Mouse (Mus musculus) thymus, postnatal 25 days (tissue): ENCODE measurements around the gene Epha3.

Source experiments
- DNase-seq: peaks from one replicate; pipeline ENCODE4 v3.0.0; 2022

The Epha3 gene

DNA sequence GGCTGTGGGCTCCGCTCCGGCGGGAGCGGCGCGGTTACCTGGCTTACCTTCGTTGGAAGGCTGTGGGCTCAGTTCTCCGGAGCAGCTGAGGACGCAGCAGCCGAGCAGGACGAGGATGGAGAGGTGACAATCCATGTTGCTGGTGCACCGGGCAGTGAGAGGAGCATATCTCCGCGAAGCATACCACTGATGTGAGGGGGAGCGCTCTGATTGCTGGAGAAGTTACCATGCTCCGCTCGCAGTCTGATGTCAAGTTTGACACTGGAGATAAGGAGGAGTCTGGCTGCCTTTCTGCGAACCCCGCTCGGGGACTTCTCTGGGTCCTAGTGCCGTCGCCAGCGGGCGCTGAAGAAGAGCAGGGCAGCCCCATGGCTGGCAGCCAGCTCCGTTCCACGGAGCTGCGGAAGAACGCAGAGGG, at the start of gene Epha3:
Epha3 (minus strand) TSS at position 263 of the 418 bp plus-strand sequence.
- peak; percentile 8 for DNase-seq

DNA sequence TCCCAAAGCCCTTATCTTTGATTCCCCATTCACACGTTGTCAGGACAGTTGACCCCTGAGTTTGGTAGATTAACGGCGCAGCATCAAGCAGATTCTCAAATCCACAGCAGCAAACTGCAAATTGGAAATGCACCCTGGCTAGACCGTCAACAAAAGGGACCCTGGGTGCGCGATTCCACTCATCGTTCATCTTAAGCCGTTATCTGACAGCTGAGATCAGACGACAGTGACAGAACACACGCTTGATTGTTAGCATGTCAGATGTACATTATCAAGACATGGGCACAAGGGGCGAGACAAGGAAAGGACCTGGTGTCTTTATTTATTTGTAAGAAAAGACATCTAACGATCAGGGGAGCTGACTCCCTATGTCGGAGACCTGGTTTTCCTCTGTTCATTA, 39.5 kb upstream of the Epha3 start:
- no peak for DNase-seq

DNA sequence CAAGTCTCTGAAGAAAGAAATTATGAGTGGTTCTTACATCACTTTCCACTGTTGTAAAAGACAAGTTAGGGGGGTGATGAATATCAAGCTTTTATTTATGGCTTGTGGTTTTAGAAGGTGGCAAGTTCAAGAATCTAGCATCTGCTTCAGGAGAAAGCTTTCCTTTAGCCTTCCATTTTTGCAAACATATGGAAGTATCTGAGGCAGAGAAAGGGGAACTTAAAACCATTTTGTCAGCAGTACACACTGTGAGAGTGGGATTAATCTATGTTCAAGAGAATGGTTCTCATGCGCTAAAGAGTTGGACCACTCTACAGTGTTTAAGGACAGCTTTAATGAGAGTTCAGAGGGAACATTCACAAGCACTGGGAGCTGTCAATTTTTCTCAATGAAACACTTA, 17.2 kb upstream of the Epha3 start:
- DNase-seq = no peak

DNA sequence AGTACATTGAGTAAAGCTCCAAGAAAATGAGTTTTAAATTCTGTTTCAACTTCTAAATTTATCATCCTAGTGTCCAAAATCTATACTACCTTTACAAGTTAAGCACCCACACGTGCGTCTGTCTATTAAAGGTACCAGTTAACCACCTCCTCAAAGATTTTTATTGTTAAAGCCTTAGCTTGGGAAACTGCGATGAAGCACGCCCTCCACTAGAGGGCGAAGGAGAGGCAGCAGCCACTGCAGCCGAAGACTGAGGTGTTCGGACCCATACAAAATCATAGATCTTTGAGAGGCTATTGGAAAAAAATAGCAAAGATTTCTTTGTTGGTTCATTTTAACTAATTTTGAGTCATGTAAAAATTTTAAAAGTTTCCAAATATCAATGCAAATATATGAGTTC, 8.3 kb upstream of the Epha3 start:
- DNase-seq = peak; percentile 2

DNA sequence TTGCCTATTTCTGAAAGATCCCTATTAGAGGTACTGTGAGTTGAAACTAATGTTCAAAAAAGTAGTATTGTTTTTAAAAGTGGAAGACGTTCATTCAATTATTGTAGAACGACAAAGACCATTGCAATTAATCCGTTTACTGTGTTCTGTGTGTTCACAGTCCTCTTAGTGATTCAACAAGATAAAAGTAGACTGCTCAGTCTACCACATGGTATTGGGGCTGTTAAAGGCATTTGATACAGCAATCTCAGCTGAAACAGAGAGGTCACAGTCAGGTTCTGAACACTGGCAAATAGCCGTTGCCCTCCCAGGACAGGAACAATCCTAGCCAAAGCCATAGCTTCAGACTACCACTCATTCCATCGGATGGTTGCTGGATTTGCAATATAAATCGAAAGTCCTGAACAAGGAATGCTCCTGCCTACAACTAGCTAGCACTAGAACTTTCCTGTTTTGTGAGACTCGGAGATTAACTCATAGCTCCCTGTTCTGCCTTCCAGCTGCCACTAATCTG, 545 bp upstream of the Epha3 start:
- DNase-seq = no peak

DNA sequence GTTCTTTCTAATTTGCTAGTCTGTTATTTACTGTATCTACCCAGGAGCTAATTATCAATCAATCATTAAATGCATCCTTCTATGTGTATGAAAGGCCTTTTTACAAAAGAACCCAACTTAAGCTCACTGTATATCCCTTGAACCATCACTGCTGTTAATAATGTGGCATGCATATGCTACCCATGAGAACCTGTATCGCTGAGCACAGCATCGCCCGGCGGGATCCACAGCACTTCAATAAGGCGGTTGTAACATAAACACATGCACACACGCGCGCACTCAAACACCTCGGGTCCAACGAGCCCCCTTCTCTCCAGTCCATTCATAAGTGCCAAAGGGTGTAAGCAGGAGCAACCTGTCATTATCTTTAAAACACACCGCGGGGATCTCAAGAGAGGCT, 794 bp downstream of the Epha3 start:
- no peak for DNase-seq

DNA sequence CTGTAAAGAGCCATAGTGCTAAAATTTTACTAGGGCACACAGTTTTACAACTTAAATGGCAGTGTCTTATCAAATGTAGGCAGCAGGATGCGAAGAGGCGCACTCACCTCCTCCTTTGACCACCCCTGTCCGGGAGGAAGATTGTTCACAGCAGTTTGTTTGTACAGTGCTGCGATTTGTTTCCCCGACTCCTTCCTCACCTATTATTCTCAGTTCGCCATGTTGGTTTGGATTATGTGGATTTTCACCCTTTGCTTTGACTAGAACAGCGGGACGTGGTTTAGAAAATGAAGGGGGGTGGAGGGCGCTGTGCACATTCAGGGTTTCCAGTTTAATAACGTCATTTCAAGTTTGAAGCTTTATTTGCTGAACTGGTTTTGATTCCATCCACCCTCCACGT, 6.4 kb downstream of the Epha3 start:
- DNase-seq = no peak

DNA sequence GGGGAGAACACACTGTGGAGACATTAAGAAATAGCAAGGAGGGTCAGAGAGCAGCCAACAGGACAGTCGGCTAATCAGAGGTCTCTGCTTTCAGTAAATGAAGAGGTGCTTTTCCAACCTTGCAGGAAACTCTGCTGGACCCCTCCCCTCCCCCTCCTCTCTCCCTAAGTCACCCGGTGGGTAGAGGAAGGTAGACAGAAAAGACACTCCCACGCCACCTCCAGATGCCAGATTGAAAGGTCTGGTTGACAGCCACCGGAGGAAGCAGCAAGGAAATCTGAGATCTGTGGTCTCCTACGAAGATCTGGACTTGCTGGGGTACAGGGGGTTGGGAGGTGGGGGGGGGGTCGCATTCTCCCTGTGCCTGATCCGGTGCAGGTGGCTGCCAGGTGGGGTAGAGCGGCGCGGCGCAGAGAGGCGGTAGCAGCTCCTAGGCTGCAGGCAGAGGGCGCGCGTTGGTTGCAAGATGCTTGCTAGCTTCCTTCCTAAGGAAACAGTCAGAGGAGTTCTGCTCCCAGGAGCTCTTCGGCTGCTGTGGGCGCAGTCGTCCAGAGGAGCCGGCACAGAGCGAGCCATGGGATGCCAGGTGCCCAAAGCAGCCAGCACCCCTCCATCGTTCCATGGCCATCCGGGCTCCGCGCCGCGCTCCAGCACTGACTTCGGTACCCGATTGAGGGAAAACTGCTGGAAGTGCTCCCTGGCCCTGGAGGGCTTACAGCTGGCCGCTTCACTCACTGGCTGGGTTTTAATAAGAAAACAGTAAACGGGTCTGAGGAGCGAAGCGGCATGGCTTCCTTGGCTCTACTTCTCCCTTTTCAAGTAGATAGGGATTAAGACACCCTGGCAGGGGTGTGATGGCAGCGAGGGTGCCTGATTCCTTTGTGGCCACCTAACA, 7.1 kb downstream of the Epha3 start:
- peak; percentile 0 for DNase-seq

DNA sequence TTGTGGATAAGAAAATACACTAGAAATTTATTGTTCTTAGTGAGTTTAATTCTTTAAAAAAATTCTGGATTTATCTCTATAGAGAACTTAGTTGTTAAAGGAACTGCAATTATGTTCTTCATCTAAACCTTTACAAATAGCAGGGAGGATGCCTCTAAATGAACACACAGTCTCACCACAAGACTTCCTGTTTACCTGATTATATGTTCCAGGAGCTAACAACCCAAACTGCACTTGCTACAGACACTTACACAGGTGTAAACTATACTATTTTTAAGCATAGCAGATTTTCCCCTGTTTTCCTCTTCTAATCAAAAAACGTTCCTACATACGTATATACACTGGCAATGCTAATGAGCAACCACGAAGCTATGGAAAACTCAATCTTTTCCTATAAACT, 13.7 kb downstream of the Epha3 start:
- DNase-seq = no peak

DNA sequence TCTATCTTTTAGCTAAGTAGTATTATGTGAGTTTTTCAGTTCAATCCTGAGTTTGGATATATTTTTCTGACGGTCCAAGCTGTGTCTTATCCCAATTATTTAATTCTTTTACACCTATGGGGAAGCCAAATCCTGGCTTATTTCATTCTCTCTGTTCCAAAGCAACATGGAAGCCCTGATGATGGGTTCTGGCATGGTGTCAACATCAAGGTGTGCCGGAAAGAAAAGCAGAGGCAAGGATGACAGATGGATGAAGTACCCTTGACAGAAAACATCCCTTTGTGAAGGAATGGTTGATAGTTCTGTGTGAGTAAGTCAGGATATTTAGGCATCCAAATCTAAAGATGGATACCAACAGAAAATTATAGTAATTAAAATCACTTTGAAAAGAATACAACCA, 21.1 kb downstream of the Epha3 start:
- no peak for DNase-seq

DNA sequence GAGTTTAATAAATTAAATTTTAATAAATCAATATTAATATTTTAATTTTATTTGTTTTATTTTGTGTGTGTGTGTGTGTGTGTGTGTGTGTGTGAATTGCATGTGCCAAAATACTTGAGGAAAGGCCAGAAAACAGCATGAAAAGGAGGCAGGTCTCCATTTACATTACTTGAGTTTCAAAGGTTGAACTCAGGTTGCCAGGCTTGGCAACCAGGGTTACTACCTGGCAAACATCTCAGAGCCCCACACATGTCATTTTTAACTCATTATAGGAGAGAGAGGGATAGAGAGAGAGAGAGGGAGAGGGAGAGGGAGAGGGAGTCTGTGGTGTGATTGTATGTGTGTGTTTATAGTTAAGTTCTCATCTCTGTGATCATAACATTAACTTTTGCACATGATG, 26.5 kb downstream of the Epha3 start:
- no peak for DNase-seq

DNA sequence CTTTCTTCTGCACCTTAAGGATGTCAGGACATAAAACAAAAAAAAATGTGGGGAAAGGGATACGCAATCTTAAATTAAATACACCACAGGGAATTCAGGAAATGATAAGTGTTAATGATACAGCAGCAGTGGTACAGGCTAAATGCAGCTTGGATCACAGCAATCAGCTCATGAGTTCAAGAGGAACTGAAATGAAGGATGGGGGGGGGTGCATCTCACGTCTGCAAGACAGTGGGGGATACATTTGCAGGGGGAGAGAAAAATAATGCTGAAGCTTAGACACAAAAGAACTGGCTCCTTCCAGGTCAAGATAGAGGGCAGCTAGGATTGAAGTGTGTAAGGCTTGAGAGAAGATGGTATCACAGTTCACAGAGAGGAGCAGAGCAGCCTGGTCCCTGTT, 42.8 kb downstream of the Epha3 start:
- no peak for DNase-seq

DNA sequence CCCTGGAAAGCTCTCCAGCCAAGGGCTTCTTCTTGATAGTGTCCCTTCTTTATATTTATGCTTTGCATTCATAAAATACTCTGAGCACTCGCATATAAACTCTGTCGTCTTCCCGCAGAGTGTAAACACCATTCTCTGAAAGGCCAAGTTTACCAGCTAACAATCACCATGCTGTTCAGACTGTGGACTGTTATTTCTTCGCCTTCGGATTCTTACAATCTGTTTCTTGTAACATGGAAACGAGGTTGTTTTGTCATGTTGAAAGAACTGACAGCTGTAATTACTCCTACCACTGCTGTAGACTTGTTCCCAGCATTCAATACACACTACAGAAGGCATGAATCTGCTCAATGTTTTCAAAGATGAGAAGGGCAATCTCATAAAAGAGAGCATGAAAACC, 46.4 kb downstream of the Epha3 start:
- DNase-seq = no peak

DNA sequence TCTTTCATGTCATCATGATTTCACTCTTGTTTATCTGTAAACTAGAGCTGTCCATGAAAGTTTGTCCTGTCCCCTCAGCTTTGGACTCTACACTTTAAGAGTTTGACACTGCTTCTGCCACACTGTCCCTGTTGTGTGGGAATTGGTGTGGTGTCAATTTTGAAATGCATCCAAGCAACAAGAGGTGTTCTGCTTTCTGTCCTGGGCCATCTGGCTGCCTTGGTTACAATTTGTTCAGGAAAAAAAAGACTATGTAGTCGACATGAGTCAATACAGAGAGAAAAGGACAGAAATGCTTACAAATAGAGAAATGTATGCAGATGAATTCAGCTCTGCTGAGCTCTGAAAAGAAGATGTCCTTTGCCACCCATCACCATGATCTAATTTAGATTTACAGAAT, 47.3 kb downstream of the Epha3 start:
- DNase-seq = no peak

DNA sequence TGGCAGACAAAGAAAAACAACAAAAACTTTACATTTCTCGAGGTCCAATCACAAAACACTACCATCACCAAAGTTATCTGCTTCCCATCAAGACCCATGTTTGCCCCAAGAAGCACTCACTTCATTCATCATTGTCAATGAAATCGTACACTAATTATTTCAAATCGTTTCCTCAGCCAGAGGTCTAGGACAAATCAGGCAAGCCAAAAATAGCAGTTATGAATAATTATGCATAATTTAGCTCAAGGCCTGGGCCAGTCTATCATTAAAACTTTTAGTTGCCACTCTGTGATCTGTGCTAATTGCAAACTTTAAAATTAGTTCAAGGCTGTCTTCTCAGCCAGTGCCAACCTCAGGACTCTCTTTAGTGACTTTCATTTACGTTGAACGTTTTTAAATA, 54.1 kb downstream of the Epha3 start:
- no peak for DNase-seq

DNA sequence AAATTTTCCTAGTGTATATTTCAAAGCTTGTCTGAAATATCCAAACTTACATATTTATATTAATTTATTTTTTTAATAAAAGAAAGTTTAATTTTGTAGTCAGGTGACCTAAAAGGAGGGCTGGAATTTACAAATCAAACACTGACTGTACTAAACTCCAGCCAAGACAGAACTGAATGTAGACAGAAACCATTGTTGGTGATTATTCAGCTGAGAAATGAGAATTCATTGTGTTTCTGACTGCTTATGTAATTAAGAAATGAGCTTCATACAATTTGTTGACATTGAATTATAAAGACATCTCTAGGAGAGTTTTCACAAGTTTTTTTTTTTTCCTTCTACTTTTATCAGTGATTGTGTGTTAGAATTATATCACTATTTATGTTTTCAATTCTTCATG, 55.0 kb downstream of the Epha3 start:
- no peak for DNase-seq

DNA sequence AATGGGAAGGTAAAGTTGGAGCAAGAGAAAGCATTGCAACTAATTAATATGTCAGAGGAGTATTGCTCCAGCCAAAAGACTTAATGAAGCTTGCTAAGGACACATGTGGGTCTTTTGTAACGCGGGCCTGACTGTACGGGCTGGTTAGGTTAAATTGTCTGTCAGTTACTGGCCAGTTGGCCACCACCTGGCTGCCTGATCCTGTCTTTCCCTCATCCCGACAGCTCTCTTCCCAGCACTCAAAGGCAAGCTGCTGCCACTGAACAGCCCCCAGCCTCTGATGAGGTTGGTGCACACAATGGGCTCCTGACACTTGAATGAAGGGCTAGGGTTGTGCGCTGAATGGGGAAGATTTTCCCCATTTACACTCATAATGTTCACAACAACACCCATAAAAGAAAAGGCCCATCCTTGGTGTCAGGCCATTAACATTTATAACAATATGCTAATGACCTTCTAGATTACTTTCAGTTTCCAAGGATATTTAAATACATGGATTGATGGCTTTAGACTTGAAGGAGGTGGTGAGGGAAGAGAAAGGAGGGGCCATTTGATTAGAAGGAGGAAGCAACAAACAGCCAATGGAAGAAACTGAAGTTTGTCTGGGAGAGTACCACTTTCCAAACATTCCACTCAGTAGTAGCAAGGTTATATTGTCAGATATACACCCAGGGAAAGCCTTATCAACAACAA, 57.4 kb downstream of the Epha3 start:
- DNase-seq = no peak

DNA sequence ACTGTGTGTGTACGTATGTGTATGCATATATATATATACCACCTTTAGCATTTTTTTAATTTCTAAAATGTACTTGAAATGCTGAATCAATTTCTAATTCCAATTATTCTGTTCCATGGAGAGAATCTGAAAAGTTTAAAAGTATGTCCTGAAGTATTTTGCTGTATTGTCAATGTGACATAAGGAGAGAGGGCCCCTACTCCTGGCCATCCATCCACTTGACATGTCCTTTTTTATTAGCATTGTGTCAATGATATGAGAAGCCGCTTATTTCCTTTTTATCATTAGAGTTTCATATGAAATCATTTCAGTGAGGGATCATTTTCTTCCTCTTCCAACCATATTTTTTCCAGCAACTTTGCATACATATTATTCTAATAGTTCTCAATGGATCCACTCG, 58.0 kb downstream of the Epha3 start:
- no peak for DNase-seq

DNA sequence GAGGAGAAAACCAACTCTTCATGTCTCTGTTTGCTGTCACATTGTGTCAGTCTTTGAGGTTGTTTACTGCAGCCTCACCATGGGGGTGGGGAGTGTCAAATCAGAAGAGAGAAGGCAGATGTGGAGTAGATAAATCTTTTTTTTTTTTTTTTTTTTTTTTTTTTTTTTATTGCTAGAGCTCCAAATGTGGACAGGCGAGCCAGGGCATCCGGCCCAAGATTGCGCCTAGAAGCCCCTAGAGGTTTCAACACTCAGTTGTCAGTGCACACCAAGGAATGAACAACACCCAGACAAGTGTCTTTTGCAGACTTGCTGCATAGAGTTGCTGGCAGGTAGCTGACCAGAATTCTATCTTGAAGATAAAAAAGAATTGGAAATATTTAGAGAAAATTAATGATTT, 62.5 kb downstream of the Epha3 start:
- no peak for DNase-seq

DNA sequence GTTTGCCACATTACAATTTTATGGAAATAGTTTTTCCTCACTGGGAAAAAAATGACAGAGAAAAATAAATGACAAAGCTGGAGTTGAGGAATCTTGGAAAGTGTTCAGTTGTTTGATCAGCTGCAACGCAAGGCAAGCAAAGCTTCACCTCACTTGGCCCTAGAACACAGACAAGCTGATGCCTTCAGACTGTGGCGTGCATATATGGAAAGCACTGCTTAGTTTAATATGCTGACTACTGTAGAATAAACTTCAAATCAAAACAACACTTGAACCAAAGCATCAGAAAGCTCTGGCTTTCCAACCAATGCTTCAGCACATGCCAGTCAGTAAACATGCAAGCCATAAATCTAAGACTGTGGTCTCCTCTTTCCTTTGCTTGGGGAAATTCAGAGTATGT, 65.6 kb downstream of the Epha3 start:
- DNase-seq = no peak

DNA sequence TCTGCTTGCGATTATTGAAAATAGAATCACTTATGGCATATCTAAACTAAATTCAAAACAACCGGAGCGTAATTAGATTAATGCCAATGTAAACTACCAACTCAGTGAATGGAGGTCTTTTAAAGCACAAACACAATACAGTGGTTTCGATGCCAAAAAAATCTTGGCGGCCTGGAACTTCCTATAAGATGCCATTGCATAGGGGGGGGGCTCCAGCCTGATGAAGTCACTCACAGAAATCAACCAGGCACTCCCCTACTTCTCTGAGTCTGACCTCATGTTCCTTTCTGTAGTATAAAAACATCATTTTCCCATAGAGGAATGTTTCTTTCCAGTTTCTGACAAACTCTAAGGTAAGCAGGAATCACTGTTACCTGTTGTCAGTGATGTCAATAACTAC, 69.7 kb downstream of the Epha3 start:
- DNase-seq = no peak

DNA sequence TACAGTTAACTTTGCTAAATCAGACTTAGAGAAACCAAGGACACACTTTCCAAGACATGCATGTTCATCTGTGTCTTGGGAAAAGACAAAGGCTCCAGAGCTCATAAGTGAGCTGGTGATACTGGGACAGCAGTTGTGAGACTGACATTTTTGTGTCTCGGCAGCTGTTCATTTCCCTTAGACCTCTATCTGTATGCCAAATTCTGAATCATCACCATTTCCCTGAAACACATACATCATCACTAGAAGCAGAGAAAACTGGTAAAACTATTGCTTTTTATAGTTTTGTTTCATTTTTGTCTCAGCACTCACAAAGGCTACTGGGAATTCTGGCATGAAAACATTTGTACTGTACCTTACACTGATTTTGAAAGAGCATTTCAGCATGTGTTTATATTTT, 70.2 kb downstream of the Epha3 start:
- DNase-seq = no peak

DNA sequence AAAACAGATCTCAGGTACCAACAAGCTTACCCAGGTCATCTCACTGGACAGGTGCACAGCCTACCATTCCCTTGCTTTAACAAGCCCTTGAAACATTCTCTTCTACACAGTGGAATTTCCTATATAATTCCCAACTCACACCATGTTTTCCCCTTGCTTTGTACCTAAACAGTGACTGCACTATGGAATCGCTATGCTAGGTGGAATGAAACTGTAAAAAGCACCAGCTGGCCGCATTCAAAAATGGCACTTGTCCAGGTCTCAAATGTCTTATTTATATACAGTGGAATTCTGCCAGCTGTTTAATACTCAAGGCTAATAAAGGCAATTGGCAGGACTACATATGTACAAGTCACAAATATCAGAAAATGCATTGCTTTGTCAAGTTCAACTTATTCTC, 71.9 kb downstream of the Epha3 start:
- no peak for DNase-seq

DNA sequence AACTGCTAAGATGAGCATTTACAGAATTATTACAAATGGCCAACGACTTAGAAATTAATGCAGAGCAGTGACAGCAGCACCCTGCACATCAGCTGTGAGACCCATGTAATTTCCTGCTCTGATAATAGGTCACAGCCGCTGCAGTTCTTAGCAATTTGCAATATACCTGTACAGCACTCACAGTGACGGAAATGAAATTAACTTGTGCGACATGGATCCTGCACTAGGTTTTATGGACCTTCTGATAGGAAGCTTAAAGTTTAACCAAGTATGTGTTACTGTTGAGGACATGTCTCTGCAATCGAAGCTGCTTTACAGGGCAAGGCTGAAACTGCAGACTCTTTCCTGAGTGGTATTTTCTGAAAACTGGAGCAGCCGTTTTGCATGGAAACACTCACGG, 80.4 kb downstream of the Epha3 start:
- DNase-seq = no peak
